Mouse (Mus musculus) stomach, embryonic 14.5 days (tissue): Measurements from ENCODE around the gene Ddias. TPM values are rescaled to one million over a fixed set of nuclear protein-coding genes. Genes with fewer than 3 reads are reported as not detected.
A peak's percentile ranks its signal among the peaks of the same experiment; 100 is the strongest.

Source experiments
- ATAC-seq: fragments of 200-750 bp; cut with Nextera tagmentation; 2 replicates; pipeline ENCODE4 v1.8.0; 2017; ENCODE audit warnings: low read depth, moderate TSS enrichment; ENCODE audit not compliant: insufficient number of reproducible peaks, insufficient read depth, low FRiP score
- H3K27ac ChIP-seq: fragments of 300-500 bp; sonication (generic); 2 replicates; pipeline ENCODE4 v1.5.1; 2014; ENCODE audit warnings: mild to moderate bottlenecking, low read length, moderate library complexity, mixed read lengths
- H3K27me3 ChIP-seq: fragments of 300-500 bp; sonication (generic); 2 replicates; pipeline ENCODE4 v1.6.1; 2014; ENCODE audit warnings: low read length, control low read depth, mixed read lengths; ENCODE audit not compliant: control insufficient read depth, insufficient read depth
- H3K36me3 ChIP-seq: fragments of 300-500 bp; sonication (generic); 2 replicates; pipeline ENCODE4 v1.6.1; 2014; ENCODE audit warnings: mild to moderate bottlenecking, control low read depth, low read length, moderate library complexity, mixed read lengths; ENCODE audit not compliant: control insufficient read depth, insufficient read depth
- H3K4me1 ChIP-seq: fragments of 300-500 bp; sonication (generic); 2 replicates; pipeline ENCODE4 v1.6.1; 2014; ENCODE audit warnings: low read length, control low read depth, mixed read lengths; ENCODE audit not compliant: control insufficient read depth, insufficient read depth
- H3K4me2 ChIP-seq: fragments of 300-500 bp; sonication (generic); replicated peaks from 2 replicates; pipeline ENCODE4 v1.6.1; 2014; ENCODE audit warnings: low read depth, low read length, control low read depth
- H3K4me3 ChIP-seq: fragments of 300-500 bp; sonication (generic); 2 replicates; pipeline ENCODE4 v1.5.1; 2014; ENCODE audit warnings: low read depth, low read length, control low read depth
- H3K9ac ChIP-seq: fragments of 300-500 bp; sonication (generic); replicated peaks from 2 replicates; pipeline ENCODE4 v1.6.1; 2014; ENCODE audit warnings: low read depth, mild to moderate bottlenecking, control low read depth, low read length, moderate library complexity, mixed read lengths
- H3K9me3 ChIP-seq: fragments of 300-500 bp; sonication (generic); 2 replicates; pipeline ENCODE4 v1.6.1; 2016; ENCODE audit warnings: low read depth, low read length, control low read depth; ENCODE audit not compliant: control insufficient read depth
- WGBS: fragments of 180-500 bp; shearing (Covaris S2); extraction: QIAGEN DNeasy Blood & Tissue Kit; methylation state at CpG from one replicate; pipeline ENCODE4 v1.1.7; 2014; 5-methylcytosine and 5-hydroxymethylcytosine counted together
- polyA plus RNA-seq: library from polyadenylated mRNA; unstranded; fragments of >200 nt; fragmentation: Nextera tagmentation; extraction: Ambion mirVana; gene quantifications from 2 replicates; pipeline ENCODE4 v1.2.1, GENCODE M21; 2014

The Ddias gene
- polyA plus RNA-seq, 1 experiment from 2014 or later, result 9.9 TPM

- peaks cover 20% of the 10 kb centered on the region; the same call in 1 of the 2 replicates for H3K4me1 ChIP-seq
- no peaks in the 10 kb centered on the region for H3K36me3 ChIP-seq
- no peaks in the 10 kb centered on the region for H3K27me3 ChIP-seq
- H3K4me3 ChIP-seq, result no peak overlapping the region
- no peak for ATAC-seq
- WGBS, result 88% methylated on average over 1 of the region's 1 CpGs
- H3K4me2 ChIP-seq, result no peak overlapping the region
- H3K9me3 ChIP-seq, result no peaks in the 10 kb centered on the region
- H3K27ac ChIP-seq, result peak overlapping the region; percentile 78
- H3K9ac ChIP-seq, result no peak overlapping the region
Observed at GRCm38 (mm10) chr7:92820410-92820809, 53.6 kb downstream of the Ddias start.

- no peak for ATAC-seq
- H3K36me3 ChIP-seq, result no peaks in the 10 kb centered on the region
Observed at GRCm38 (mm10) chr7:92819656-92820055, 54.4 kb downstream of the Ddias start.

GRCm38 (mm10) chr7:92817886-92818285 lies 56.2 kb downstream of the Ddias start:
- Histone ChIP-seq H3K27me3 (no peaks in the 10 kb centered on the region), H3K4me2 (no peak overlapping the region), H3K4me3 (no peak overlapping the region), H3K4me1 (peaks cover 17% of the 10 kb centered on the region; the same call in 1 of the 2 replicates), H3K36me3 (no peaks in the 10 kb centered on the region), H3K9ac (no peak overlapping the region), H3K9me3 (no peaks in the 10 kb centered on the region), H3K27ac (no peak overlapping the region)
- WGBS, result 72% methylated on average over 9 of the region's 9 CpGs
- ATAC-seq, result no peak

More at GRCm38 (mm10) chr7:92819656-92820055, 54.4 kb downstream of the Ddias start:
- Histone ChIP-seq H3K9me3 (no peaks in the 10 kb centered on the region), H3K4me3 (no peak overlapping the region), H3K9ac (no peak overlapping the region), H3K27ac (no peak overlapping the region), H3K4me2 (no peak overlapping the region), H3K4me1 (peaks cover 20% of the 10 kb centered on the region; the same call in 1 of the 2 replicates), H3K27me3 (no peaks in the 10 kb centered on the region)
- WGBS, result 73% methylated on average over 11 of the region's 11 CpGs

GRCm38 (mm10) chr7:92817242-92817641 lies 56.8 kb downstream of the Ddias start:
- Histone ChIP-seq H3K27me3 (no peaks in the 10 kb centered on the region), H3K27ac (no peak overlapping the region), H3K9me3 (no peaks in the 10 kb centered on the region), H3K4me3 (no peak overlapping the region), H3K36me3 (no peaks in the 10 kb centered on the region), H3K9ac (no peak overlapping the region), H3K4me2 (no peak overlapping the region), H3K4me1 (peaks cover 11% of the 10 kb centered on the region; the same call in 1 of the 2 replicates)
- ATAC-seq, result no peak
- WGBS, result 74% methylated on average over 2 of the region's 2 CpGs

DNA sequence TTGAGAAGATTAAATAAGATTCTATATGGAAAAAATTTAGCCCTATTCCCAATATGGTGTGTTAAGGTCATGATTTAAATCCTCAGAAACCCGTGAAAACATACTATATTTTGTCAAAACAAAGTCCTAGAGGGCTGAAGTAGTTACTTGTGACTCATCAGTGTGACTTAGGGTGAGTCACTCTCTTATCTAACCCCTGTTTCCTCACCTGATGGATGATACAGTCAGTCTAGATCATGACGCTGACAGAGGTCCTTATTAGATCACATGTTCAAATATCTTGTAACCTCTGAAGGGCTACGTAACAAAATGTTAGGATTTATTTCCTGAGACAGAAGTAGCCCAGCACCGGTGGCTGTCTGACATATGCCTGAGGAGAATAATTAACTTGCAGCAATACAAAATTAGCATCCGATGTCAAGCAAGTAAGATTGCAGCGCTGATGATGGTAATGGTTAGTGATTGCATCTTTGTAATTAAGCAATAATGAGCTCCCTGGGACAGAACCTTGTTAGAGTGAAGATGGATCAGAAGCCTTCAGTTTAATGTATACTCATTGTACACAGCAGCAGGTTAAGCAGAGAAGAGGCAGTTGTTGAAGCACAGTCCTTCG lies 62.3 kb downstream of the Ddias start:
- Histone ChIP-seq H3K27ac (no peak overlapping the region), H3K9me3 (no peaks in the 10 kb centered on the region), H3K9ac (no peak overlapping the region), H3K4me1 (no peaks in the 10 kb centered on the region), H3K27me3 (no peaks in the 10 kb centered on the region), H3K4me3 (no peak overlapping the region), H3K4me2 (no peak overlapping the region), H3K36me3 (no peaks in the 10 kb centered on the region)
- ATAC-seq, result no peak
- WGBS, result 75% methylated on average over 7 of the region's 7 CpGs

Other genes with a start within 250 kb of the Ddias start
- gene Ankrd42, start 237.1 kb downstream of the Ddias start, polyA plus RNA-seq, result 6.0 and 7.6 TPM in 2 replicates
- 23.7 and 26.7 TPM in 2 replicates for gene Pcf11, start 204.3 kb downstream of the Ddias start, polyA plus RNA-seq
- gene Rab30, start 132.6 kb downstream of the Ddias start, polyA plus RNA-seq, result 31.8 and 34.5 TPM in 2 replicates
- gene Prcp, start 223 bp upstream of the Ddias start, polyA plus RNA-seq, result 26.0 and 27.3 TPM in 2 replicates
- 5.1 and 5.7 TPM in 2 replicates for gene Fam181b, start 205.6 kb upstream of the Ddias start, polyA plus RNA-seq